Mouse (Mus musculus) heart, embryonic 16.5 days (tissue): ENCODE measurements around the gene H1fnt. TPM values are rescaled to one million over a fixed set of nuclear protein-coding genes. Genes with fewer than 3 reads are reported as not detected.

Experiments used
- ATAC-seq: fragments of 200-750 bp; cut with Nextera tagmentation; replicated peaks from 2 replicates; pipeline ENCODE4 v1.8.0; 2017; ENCODE audit warnings: moderate number of reproducible peaks; ENCODE audit not compliant: insufficient read depth, low FRiP score; ENCODE audit errors: extremely low read depth
- H3K27ac ChIP-seq: fragments of 300-500 bp; sonication (generic); 2 replicates; pipeline ENCODE4 v1.5.1; 2014; ENCODE audit warnings: mild to moderate bottlenecking, low read length, control low read depth, moderate library complexity
- H3K27me3 ChIP-seq: fragments of 300-500 bp; sonication (generic); 2 replicates; pipeline ENCODE4 v1.6.1; 2014; ENCODE audit warnings: low read length, mixed read lengths; ENCODE audit not compliant: control insufficient read depth, insufficient read depth
- H3K36me3 ChIP-seq: fragments of 300-500 bp; sonication (generic); 2 replicates; pipeline ENCODE4 v1.6.1; 2014; ENCODE audit not compliant: control insufficient read depth, insufficient read depth
- H3K4me1 ChIP-seq: fragments of 300-500 bp; sonication (generic); 2 replicates; pipeline ENCODE4 v1.6.1; 2014; ENCODE audit warnings: low read length, mixed read lengths; ENCODE audit not compliant: control insufficient read depth, insufficient read depth
- H3K4me2 ChIP-seq: fragments of 300-500 bp; sonication (generic); 2 replicates; pipeline ENCODE4 v1.6.1; 2014; ENCODE audit warnings: low read depth, mild to moderate bottlenecking, control low read depth, low read length
- H3K4me3 ChIP-seq: fragments of 300-500 bp; sonication (generic); 2 replicates; pipeline ENCODE4 v1.5.1; 2014; ENCODE audit warnings: mild to moderate bottlenecking, control low read depth, low read length
- H3K9ac ChIP-seq: fragments of 300-500 bp; sonication (generic); 2 replicates; pipeline ENCODE4 v1.6.1; 2014; ENCODE audit warnings: low read length, control low read depth
- H3K9me3 ChIP-seq: fragments of 300-500 bp; sonication (generic); replicated peaks from 2 replicates; pipeline ENCODE4 v1.6.1; 2016; ENCODE audit warnings: low read length; ENCODE audit not compliant: control insufficient read depth
- WGBS: fragments of 180-500 bp; shearing (Covaris S2); extraction: QIAGEN DNeasy Blood & Tissue Kit; methylation state at CpG from one replicate; pipeline ENCODE4 v1.1.7; 2014; 5-methylcytosine and 5-hydroxymethylcytosine counted together
- polyA plus RNA-seq: library from polyadenylated mRNA; unstranded; fragments of >200 nt; fragmentation: Nextera tagmentation; extraction: Ambion mirVana; gene quantifications from 2 replicates; pipeline ENCODE4 v1.2.1, GENCODE M21; 2015

The H1fnt gene
- polyA plus RNA-seq: not detected in 2 replicates

DNA sequence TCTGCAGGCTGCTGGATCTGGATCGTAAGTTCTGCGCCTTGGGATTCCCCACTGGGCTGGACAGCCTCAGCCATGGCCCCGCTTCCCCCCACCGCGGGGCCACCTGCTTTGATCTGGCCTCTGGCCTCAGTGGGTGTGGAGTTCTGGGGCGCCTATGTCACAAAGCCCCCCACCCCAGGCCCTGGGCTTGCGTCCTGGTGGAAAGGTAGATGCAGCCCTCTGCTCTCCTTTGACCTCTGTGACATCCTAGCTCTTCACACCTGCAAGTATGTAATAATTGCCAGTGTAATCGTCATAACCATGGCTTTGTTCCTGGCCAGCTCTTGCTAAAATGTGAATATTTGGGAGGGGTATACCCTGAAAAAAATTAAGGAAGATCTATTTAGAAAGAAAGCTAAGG is at the start of gene H1fnt:
TSS of gene H1fnt (minus strand) at position 101 of the 400 bp plus-strand sequence.
- no peak within 1 kb of the TSS for H3K4me3 ChIP-seq
- H3K27ac ChIP-seq: no peak within 1 kb of the TSS
- no peaks in the 10 kb centered on the region for H3K27me3 ChIP-seq
- WGBS: 79% methylated on average over 8 of the region's 8 CpGs
- no peaks in the 10 kb centered on the region for H3K36me3 ChIP-seq
- no peaks in the 10 kb centered on the region for H3K4me1 ChIP-seq
- H3K9ac ChIP-seq: no peak within 1 kb of the TSS
- H3K9me3 ChIP-seq: peaks cover 3% of the 10 kb centered on the region; the same call in 1 of the 2 replicates
- no peak within 1 kb of the TSS for H3K4me2 ChIP-seq
- no peak for ATAC-seq

DNA sequence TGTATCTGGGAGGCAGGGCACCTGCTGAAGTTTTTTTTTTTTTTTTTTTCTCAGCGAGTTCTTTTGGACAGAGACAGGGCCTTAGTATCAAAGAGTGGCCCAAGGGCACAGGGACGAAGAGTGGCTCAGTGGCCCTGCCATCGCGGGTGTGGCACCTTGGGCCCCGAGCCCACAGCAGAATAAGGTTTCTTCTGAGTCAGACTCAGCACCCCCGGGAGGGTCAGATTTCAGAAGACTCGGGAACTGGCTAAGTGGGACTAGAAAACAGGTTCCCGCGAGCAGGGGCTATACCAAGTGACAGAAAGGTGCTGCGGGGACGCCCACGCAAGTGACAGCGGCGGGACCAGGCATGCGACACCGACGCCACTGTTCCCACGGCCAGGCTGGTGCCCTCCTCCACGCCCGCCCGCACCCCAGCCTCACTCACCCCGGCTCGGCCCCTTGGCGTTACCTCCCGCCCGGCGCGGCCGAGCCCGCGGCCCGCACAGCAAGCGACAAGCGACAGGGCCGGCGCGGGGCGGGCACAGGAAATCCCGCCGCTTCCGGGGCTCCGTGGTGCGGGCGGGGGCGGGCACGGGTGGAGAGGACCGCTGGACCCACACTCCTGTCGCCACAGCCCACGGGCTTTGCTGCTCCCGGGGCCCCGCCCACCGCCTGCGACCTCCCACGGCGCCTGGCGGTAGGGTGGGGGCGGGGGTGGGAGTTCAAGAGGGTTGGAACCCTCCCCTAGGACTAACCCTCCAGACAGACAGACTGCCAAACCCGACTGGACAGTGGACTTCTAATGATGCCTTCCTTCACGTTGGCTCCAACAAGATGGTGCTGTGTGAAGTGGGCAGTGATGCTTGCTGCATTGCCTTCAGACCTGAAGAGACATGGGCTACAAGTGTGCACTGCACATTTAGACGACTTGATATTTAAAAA is 38.8 kb upstream of the H1fnt start, which contains the start of gene Zfp641:
TSS of gene Zfp641 (minus strand) at position 534 of the 924 bp plus-strand sequence.
- H3K4me1 ChIP-seq: no peaks in the 10 kb centered on the region
- H3K9me3 ChIP-seq: no peaks in the 10 kb centered on the region
- peak within 1 kb of the TSS; percentile 79 for H3K4me2 ChIP-seq
- no peaks in the 10 kb centered on the region for H3K36me3 ChIP-seq
- peak within 1 kb of the TSS; percentile 62 for H3K4me3 ChIP-seq
- 0 out of 2 replicates have a peak, but pooled peaks have one; percentile 58 for ATAC-seq
- peak within 1 kb of the TSS; percentile 71 for H3K9ac ChIP-seq
- WGBS: 3% methylated on average over 52 of the region's 60 CpGs
- 0 out of 2 replicates have a peak, but pooled peaks cover 4% of the 10 kb centered on the region for H3K27me3 ChIP-seq
- no peak within 1 kb of the TSS for H3K27ac ChIP-seq

DNA sequence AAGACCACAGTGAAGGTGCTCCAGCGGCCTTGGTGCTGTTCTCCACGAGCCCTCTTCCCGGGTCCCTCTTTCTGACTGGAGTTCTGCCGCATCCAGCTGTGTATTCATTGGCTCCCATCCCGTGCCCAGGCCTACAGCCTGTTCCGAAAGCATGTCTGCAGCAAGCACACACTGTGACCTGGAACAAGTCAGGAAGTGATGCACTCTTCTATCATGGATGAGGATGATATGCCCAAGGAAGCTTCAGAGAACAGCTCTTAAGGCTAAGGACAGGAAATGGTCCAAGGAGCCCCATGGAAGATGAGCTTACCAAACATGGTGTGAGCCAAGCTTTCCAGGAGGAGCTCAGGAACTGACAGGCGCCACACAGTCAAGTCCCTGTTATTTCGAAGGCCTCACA is 36.6 kb upstream of the H1fnt start:
- H3K9me3 ChIP-seq: no peaks in the 10 kb centered on the region
- 0 out of 2 replicates have a peak, but pooled peaks cover 4% of the 10 kb centered on the region for H3K27me3 ChIP-seq
- no peak overlapping the region for H3K4me3 ChIP-seq
- H3K4me1 ChIP-seq: no peaks in the 10 kb centered on the region
- ATAC-seq: no peak
- WGBS: 81% methylated on average over 8 of the region's 8 CpGs
- H3K36me3 ChIP-seq: no peaks in the 10 kb centered on the region
- no peak overlapping the region for H3K9ac ChIP-seq
- H3K27ac ChIP-seq: no peak overlapping the region
- no peak overlapping the region for H3K4me2 ChIP-seq

DNA sequence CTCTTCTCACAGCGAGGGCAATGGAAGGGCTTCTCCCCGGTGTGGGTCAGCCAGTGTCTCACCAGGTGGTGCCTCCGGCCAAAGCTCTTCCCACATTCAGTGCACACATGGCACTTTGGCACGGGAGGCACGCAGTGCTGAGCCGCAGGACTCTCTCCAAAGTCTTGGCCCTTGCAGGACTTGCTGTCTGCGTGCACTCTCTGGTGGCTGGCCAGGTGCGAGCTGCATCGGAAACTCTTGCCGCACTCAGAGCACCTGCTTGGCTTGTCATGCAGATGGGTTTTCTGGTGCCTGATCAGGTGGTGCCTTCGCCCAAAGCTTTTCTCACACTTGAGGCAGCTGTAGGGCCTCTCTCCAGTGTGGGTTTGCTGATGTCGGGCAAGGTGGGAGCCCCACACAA is 31.5 kb upstream of the H1fnt start:
- H3K9me3 ChIP-seq: no peaks in the 10 kb centered on the region
- no peak overlapping the region for H3K9ac ChIP-seq
- no peaks in the 10 kb centered on the region for H3K27me3 ChIP-seq
- no peak overlapping the region for H3K4me3 ChIP-seq
- 78% methylated on average over 12 of the region's 12 CpGs for WGBS
- ATAC-seq: peak; percentile 28; the same call in 1 of the 2 replicates
- no peaks in the 10 kb centered on the region for H3K36me3 ChIP-seq
- H3K27ac ChIP-seq: no peak overlapping the region
- no peaks in the 10 kb centered on the region for H3K4me1 ChIP-seq
- H3K4me2 ChIP-seq: no peak overlapping the region

DNA sequence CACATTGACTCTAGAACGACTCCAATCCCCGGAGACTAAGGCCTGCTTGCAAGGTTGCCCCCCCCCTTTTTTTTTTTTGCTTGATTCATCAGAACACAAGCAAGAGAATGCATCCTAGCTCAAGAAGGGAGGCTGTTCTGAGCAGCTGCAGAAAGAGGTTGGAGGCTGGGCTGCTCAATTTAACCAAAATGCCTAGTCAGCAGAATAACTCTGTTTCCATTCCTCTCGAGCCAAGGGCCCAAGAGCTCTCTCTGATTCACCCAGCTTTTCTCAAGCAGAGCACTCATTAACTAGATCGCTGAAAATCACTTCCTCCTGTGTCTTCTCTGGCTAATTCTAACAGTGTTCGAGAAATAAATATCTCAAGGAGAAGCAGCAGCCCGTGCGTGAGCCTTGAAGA is 29.3 kb upstream of the H1fnt start:
- Histone ChIP-seq H3K9ac (no peak overlapping the region), H3K4me1 (no peaks in the 10 kb centered on the region), H3K9me3 (no peaks in the 10 kb centered on the region), H3K27me3 (no peaks in the 10 kb centered on the region), H3K36me3 (no peaks in the 10 kb centered on the region), H3K4me2 (no peak overlapping the region), H3K4me3 (no peak overlapping the region), H3K27ac (no peak overlapping the region)
- WGBS: 75% methylated on average over 7 of the region's 7 CpGs
- ATAC-seq: no peak

DNA sequence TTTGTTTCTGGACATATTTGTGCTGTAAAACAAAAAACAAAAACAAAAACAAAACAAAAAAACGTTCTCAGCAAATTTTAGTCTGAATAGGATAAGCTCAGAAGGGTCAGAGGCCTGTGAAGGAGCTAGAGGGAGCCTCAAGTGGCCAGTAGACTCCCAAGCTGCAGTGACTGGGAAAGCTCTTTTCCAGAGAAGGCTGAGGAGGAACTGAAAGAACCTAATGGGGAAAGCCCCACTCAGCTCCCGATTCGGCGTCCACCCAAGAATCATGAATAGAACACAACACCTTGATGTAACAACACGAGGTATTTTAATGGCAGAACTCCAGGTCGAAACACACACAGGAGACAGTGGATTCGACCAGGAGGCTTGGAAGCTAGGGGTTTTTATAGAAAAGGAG is 683 bp upstream of the H1fnt start:
- no peak overlapping the region for H3K27ac ChIP-seq
- H3K9me3 ChIP-seq: peaks cover 3% of the 10 kb centered on the region; the same call in 1 of the 2 replicates
- H3K4me1 ChIP-seq: no peaks in the 10 kb centered on the region
- no peaks in the 10 kb centered on the region for H3K36me3 ChIP-seq
- no peak for ATAC-seq
- WGBS: 88% methylated on average over 7 of the region's 7 CpGs
- H3K9ac ChIP-seq: no peak overlapping the region
- H3K4me3 ChIP-seq: no peak overlapping the region
- H3K4me2 ChIP-seq: no peak overlapping the region
- H3K27me3 ChIP-seq: no peaks in the 10 kb centered on the region

DNA sequence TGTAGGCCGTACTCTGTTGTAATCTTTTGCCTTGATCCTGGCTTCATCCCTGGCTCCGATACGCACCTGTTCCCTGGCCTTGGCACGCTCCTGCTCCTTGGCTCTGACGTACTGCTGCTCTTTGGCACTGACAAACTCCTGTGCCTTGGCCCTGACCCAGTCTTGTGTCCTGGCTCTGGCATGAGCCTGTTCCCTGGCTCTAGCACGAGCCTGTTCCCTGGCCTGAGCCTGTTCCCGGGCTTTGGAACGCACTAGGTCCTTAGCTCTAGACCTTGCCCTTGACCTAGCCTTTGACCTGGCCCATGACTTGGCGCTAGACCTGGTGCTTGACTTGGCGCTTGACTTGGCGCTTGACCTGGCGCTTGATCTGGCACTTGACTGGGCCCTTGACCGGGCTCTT is 822 bp downstream of the H1fnt start:
- Histone ChIP-seq H3K4me2 (no peak overlapping the region), H3K27ac (no peak overlapping the region), H3K9ac (no peak overlapping the region), H3K36me3 (no peaks in the 10 kb centered on the region), H3K27me3 (no peaks in the 10 kb centered on the region), H3K9me3 (no peaks in the 10 kb centered on the region), H3K4me1 (no peaks in the 10 kb centered on the region), H3K4me3 (no peak overlapping the region)
- ATAC-seq: no peak
- WGBS: 88% methylated on average over 13 of the region's 13 CpGs

DNA sequence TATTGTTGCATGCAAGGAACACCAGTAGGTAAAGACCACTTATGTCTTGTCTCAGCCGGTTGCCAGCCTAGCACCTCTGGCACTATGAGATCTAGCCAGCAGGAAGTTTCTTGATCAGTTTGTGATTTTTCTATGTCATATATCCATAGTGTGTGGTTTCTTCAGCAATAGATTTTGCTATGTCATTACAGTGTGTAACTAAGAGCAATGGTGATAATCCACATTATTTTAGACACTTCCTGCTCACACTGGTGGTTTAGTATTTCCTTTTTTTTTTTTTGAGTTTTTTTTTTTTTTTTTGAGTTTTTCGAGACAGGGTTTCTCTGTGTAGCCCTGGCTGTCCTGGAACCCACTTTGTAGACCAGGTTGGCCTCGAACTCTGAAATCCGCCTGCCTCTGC is 21.7 kb downstream of the H1fnt start:
- H3K4me3 ChIP-seq: no peak overlapping the region
- no peaks in the 10 kb centered on the region for H3K9me3 ChIP-seq
- no peak overlapping the region for H3K4me2 ChIP-seq
- no peaks in the 10 kb centered on the region for H3K4me1 ChIP-seq
- H3K27me3 ChIP-seq: no peaks in the 10 kb centered on the region
- H3K27ac ChIP-seq: no peak overlapping the region
- 86% methylated on average over 4 of the region's 4 CpGs for WGBS
- H3K36me3 ChIP-seq: no peaks in the 10 kb centered on the region
- ATAC-seq: no peak
- no peak overlapping the region for H3K9ac ChIP-seq

DNA sequence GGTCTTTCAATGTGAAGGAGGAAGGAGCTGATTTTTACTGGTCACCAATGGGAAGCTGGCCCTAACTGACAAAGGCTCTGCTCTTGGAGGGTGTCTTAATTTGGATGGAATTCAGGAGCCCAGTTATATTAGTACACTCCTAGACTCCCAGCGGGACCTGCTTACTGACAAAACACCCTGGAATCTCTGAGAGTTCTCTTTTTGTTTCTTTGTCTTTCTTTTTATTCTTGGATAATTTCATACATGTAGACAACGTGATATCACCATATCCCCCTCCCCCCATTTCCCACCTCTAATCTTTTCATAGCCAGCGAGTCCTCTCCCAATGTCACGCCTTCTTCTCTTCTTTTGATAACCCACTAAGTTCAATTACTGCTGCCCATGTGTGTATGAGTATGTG is 22.7 kb downstream of the H1fnt start, which contains the start of gene Olfr286:
TSS of gene Olfr286 (minus strand) at position 101 of the 400 bp plus-strand sequence.
- Histone ChIP-seq H3K4me2 (no peak within 1 kb of the TSS), H3K9ac (no peak within 1 kb of the TSS), H3K9me3 (no peaks in the 10 kb centered on the region), H3K4me1 (no peaks in the 10 kb centered on the region), H3K4me3 (no peak within 1 kb of the TSS), H3K27ac (no peak within 1 kb of the TSS), H3K36me3 (no peaks in the 10 kb centered on the region), H3K27me3 (no peaks in the 10 kb centered on the region)
- no peak for ATAC-seq
- 82% methylated on average over 4 of the region's 4 CpGs for WGBS
